Mouse (Mus musculus) E14TG2a.4 (cell line): ENCODE results near the gene Dcakd.

ENCODE experiments used
- H3K27me3 ChIP-seq: 2 replicates; pipeline ENCODE4 v1.6.1; 2014; ENCODE audit warnings: low read length, control low read depth; ENCODE audit not compliant: insufficient read depth
- H3K36me3 ChIP-seq: 2 replicates; pipeline ENCODE4 v1.6.1; 2014; ENCODE audit warnings: low read length, control low read depth; ENCODE audit not compliant: insufficient read depth
- H3K4me1 ChIP-seq: replicated peaks from 2 replicates; pipeline ENCODE4 v1.6.1; 2014; ENCODE audit warnings: low read depth, low read length, control low read depth
- H3K4me3 ChIP-seq: replicated peaks from 2 replicates; pipeline ENCODE4 v1.5.1; 2014; ENCODE audit warnings: mild to moderate bottlenecking, low read length
- H3K9me3 ChIP-seq: 2 replicates; pipeline ENCODE4 v1.6.1; 2014; ENCODE audit warnings: low read length, control low read depth
- CTCF ChIP-seq: conservative IDR thresholded peaks from 2 replicates; pipeline ENCODE4 v1.5.1; 2014; ENCODE audit warnings: low read length
- NANOG ChIP-seq: IDR thresholded peaks from 2 replicates; pipeline ENCODE4 v1.6.1; 2014; ENCODE audit warnings: borderline replicate concordance, low read length, mixed read lengths
- POU5F1 ChIP-seq: IDR thresholded peaks from 2 replicates; pipeline ENCODE4 v1.6.1; 2014; ENCODE audit warnings: low read length, borderline replicate concordance

Gene Dcakd

GRCm38 (mm10) chr11:102972326-102972725, 55.8 kb downstream of the Dcakd start:
- no peak for TF ChIP-seq CTCF
- no peak for TF ChIP-seq POU5F1
- no peak for TF ChIP-seq NANOG
- 0 out of 2 replicates have a peak, but pooled peaks cover 11% of the 10 kb centered on the region for H3K4me1 ChIP-seq
- H3K9me3 ChIP-seq, result no peaks in the 10 kb centered on the region
- H3K36me3 ChIP-seq, result no peaks in the 10 kb centered on the region
- no peak overlapping the region for H3K4me3 ChIP-seq
- peaks cover 58% of the 10 kb centered on the region for H3K27me3 ChIP-seq

- TF ChIP-seq CTCF, result no peak
- TF ChIP-seq NANOG, result no peak
- no peak for TF ChIP-seq POU5F1
- Histone ChIP-seq H3K9me3 (no peaks in the 10 kb centered on the region), H3K27me3 (peaks cover 65% of the 10 kb centered on the region), H3K36me3 (no peaks in the 10 kb centered on the region), H3K4me3 (no peak overlapping the region), H3K4me1 (0 out of 2 replicates have a peak, but pooled peaks cover 11% of the 10 kb centered on the region)
These were observed 56.5 kb downstream of the Dcakd start for GRCm38 (mm10) chr11:102971604-102972003.

- no peaks in the 10 kb centered on the region for H3K9me3 ChIP-seq
- peaks cover 64% of the 10 kb centered on the region for H3K27me3 ChIP-seq
- H3K4me1 ChIP-seq, result peaks cover 31% of the 10 kb centered on the region
- H3K36me3 ChIP-seq, result no peaks in the 10 kb centered on the region
- H3K4me3 ChIP-seq, result peak overlapping the region; percentile 71
- no peak for TF ChIP-seq POU5F1
- TF ChIP-seq NANOG, result no peak
- TF ChIP-seq CTCF, result no peak
These were observed 63.5 kb downstream of the Dcakd start for GRCm38 (mm10) chr11:102964547-102965091.

GRCm38 (mm10) chr11:102963855-102964546, 64.1 kb downstream of the Dcakd start:
- no peaks in the 10 kb centered on the region for H3K9me3 ChIP-seq
- peaks cover 31% of the 10 kb centered on the region for H3K4me1 ChIP-seq
- no peaks in the 10 kb centered on the region for H3K36me3 ChIP-seq
- peaks cover 58% of the 10 kb centered on the region for H3K27me3 ChIP-seq
- TF ChIP-seq CTCF, result no peak
- no peak for TF ChIP-seq NANOG
- no peak for TF ChIP-seq POU5F1
- peak overlapping the region; percentile 71 for H3K4me3 ChIP-seq

GRCm38 (mm10) chr11:102963246-102963854, 64.8 kb downstream of the Dcakd start:
- Histone ChIP-seq H3K4me1 (peaks cover 31% of the 10 kb centered on the region), H3K27me3 (peaks cover 52% of the 10 kb centered on the region), H3K36me3 (no peaks in the 10 kb centered on the region), H3K4me3 (peak overlapping the region; percentile 71), H3K9me3 (no peaks in the 10 kb centered on the region)
- TF ChIP-seq NANOG (no peak), CTCF (no peak), POU5F1 (no peak)

GRCm38 (mm10) chr11:102962861-102963245, 65.3 kb downstream of the Dcakd start:
- Histone ChIP-seq H3K27me3 (peaks cover 49% of the 10 kb centered on the region), H3K4me1 (peaks cover 31% of the 10 kb centered on the region), H3K9me3 (no peaks in the 10 kb centered on the region), H3K36me3 (no peaks in the 10 kb centered on the region), H3K4me3 (peak overlapping the region; percentile 71)
- TF ChIP-seq NANOG (no peak), POU5F1 (no peak), CTCF (no peak)

- peaks cover 46% of the 10 kb centered on the region for H3K4me1 ChIP-seq
- no peaks in the 10 kb centered on the region for H3K36me3 ChIP-seq
- no peaks in the 10 kb centered on the region for H3K9me3 ChIP-seq
- peaks cover 37% of the 10 kb centered on the region for H3K27me3 ChIP-seq
- no peak for TF ChIP-seq NANOG
- TF ChIP-seq CTCF, result no peak
- no peak for TF ChIP-seq POU5F1
- no peak overlapping the region for H3K4me3 ChIP-seq
These were observed 67.1 kb downstream of the Dcakd start for GRCm38 (mm10) chr11:102961082-102961481.

GRCm38 (mm10) chr11:102958870-102959269, 69.3 kb downstream of the Dcakd start:
- Histone ChIP-seq H3K4me3 (no peak overlapping the region), H3K27me3 (peaks cover 37% of the 10 kb centered on the region), H3K9me3 (no peaks in the 10 kb centered on the region), H3K4me1 (peaks cover 42% of the 10 kb centered on the region), H3K36me3 (no peaks in the 10 kb centered on the region)
- TF ChIP-seq CTCF (no peak), POU5F1 (no peak), NANOG (no peak)

GRCm38 (mm10) chr11:102958431-102958830, 69.7 kb downstream of the Dcakd start:
- H3K36me3 ChIP-seq, result no peaks in the 10 kb centered on the region
- peaks cover 38% of the 10 kb centered on the region for H3K4me1 ChIP-seq
- no peaks in the 10 kb centered on the region for H3K9me3 ChIP-seq
- no peak overlapping the region for H3K4me3 ChIP-seq
- H3K27me3 ChIP-seq, result peaks cover 35% of the 10 kb centered on the region
- no peak for TF ChIP-seq POU5F1
- no peak for TF ChIP-seq NANOG
- TF ChIP-seq CTCF, result no peak
